Mouse (Mus musculus) limb, embryonic 15.5 days (tissue): ENCODE measurements around the gene Apobec2. TPM values are rescaled to one million over a fixed set of nuclear protein-coding genes. Genes with fewer than 3 reads are reported as not detected.

ENCODE experiments used
- polyA plus RNA-seq: library from polyadenylated mRNA; unstranded; fragments of >200 nt; fragmentation: Nextera tagmentation; extraction: Ambion mirVana; gene quantifications from 2 replicates; pipeline ENCODE4 v1.2.1, GENCODE M21; 2015

Apobec2 gene
- polyA plus RNA-seq, 1 experiment from 2014 or later = 26.8 TPM

Other genes with a start within 250 kb of the Apobec2 start
- 0.06 and 0.15 TPM in 2 replicates for gene Trem1, start 200.2 kb downstream of the Apobec2 start, polyA plus RNA-seq
- gene Trem3, start 185.2 kb downstream of the Apobec2 start, polyA plus RNA-seq = 0.15 TPM in 1 of 2 replicates, not detected in the other
- 0.26 and 0.37 TPM in 2 replicates for gene Treml4, start 168.6 kb downstream of the Apobec2 start, polyA plus RNA-seq
- 0.05 and 0.18 TPM in 2 replicates for gene Treml2, start 133.4 kb downstream of the Apobec2 start, polyA plus RNA-seq
- gene B430306N03Rik, start 116.8 kb downstream of the Apobec2 start, polyA plus RNA-seq = 0.15 and 0.17 TPM in 2 replicates
- 5.5 and 6.9 TPM in 2 replicates for gene Trem2, start 86.5 kb downstream of the Apobec2 start, polyA plus RNA-seq
- gene Treml1, start 73.0 kb downstream of the Apobec2 start, polyA plus RNA-seq = 0.48 and 0.83 TPM in 2 replicates
- gene Nfya, start 23.0 kb downstream of the Apobec2 start, polyA plus RNA-seq = 13.6 and 13.9 TPM in 2 replicates
- 38.4 and 40.3 TPM in 2 replicates for gene Oard1, start 22.9 kb downstream of the Apobec2 start, polyA plus RNA-seq
- gene Tspo2, start 18.6 kb upstream of the Apobec2 start, polyA plus RNA-seq = 1.8 and 3.0 TPM in 2 replicates
- 0.06 and 0.14 TPM in 2 replicates for gene Unc5cl, start 22.0 kb upstream of the Apobec2 start, polyA plus RNA-seq